Mouse (Mus musculus): ENCODE measurements around the gene Akr1c14.
"Not testable (repeated sequence)": the region's sequence is repeated elsewhere in the genome, so short reads cannot be mapped to it uniquely, and the experiment has no call there.

Akr1c14 gene

GRCm38 (mm10) chr13:4048719-4049118 lies at the start of gene Akr1c14:
Gene Akr1c14 (plus strand): TSS chr13:4049011.
- DNase-seq: no peak

- DNase-seq: peak; percentile 71
These were observed 47.1 kb upstream of the Akr1c14 start for GRCm38 (mm10) chr13:4001687-4002086.

- no peak for DNase-seq
These were observed 38.0 kb upstream of the Akr1c14 start for GRCm38 (mm10) chr13:4010784-4011183.

- no peak for DNase-seq
These were observed 35.0 kb upstream of the Akr1c14 start for GRCm38 (mm10) chr13:4013811-4014210.

GRCm38 (mm10) chr13:4029897-4030296 lies 18.9 kb upstream of the Akr1c14 start:
- no peak for DNase-seq

- no peak for DNase-seq
These were observed 16.3 kb upstream of the Akr1c14 start for GRCm38 (mm10) chr13:4032512-4032911.

- DNase-seq: no peak
These were observed 13.8 kb upstream of the Akr1c14 start for GRCm38 (mm10) chr13:4035052-4035451.

- no peak for DNase-seq
These were observed 2.7 kb upstream of the Akr1c14 start for GRCm38 (mm10) chr13:4046113-4046512.

- no peak for DNase-seq
These were observed 2.0 kb upstream of the Akr1c14 start for GRCm38 (mm10) chr13:4046841-4047240.

- no peak for DNase-seq
These were observed 585 bp upstream of the Akr1c14 start for GRCm38 (mm10) chr13:4048226-4048625.

- no peak for DNase-seq
These were observed 844 bp downstream of the Akr1c14 start for GRCm38 (mm10) chr13:4049655-4050054.

GRCm38 (mm10) chr13:4055450-4055849 lies 6.6 kb downstream of the Akr1c14 start:
- DNase-seq: no peak

GRCm38 (mm10) chr13:4056211-4056610 lies 7.4 kb downstream of the Akr1c14 start:
- DNase-seq: no peak

- not testable (repeated sequence) for DNase-seq
These were observed 9.4 kb downstream of the Akr1c14 start for GRCm38 (mm10) chr13:4058239-4058638.

GRCm38 (mm10) chr13:4059363-4059762 lies 10.6 kb downstream of the Akr1c14 start:
- no peak for DNase-seq

GRCm38 (mm10) chr13:4060214-4060730 lies 11.5 kb downstream of the Akr1c14 start:
- no peak for DNase-seq

GRCm38 (mm10) chr13:4076517-4077435 lies 28.0 kb downstream of the Akr1c14 start:
- DNase-seq: no peak

- DNase-seq: no peak
These were observed 31.1 kb downstream of the Akr1c14 start for GRCm38 (mm10) chr13:4079876-4080275.

- no peak for DNase-seq
These were observed 52.9 kb downstream of the Akr1c14 start for GRCm38 (mm10) chr13:4101691-4102090.

- DNase-seq: no peak
These were observed 53.9 kb downstream of the Akr1c14 start for GRCm38 (mm10) chr13:4102721-4103120.

GRCm38 (mm10) chr13:4110281-4111188 lies 61.7 kb downstream of the Akr1c14 start:
- peak; percentile 62 for DNase-seq

GRCm38 (mm10) chr13:4119181-4119904 lies 70.5 kb downstream of the Akr1c14 start:
- no peak for DNase-seq

- no peak for DNase-seq
These were observed 74.3 kb downstream of the Akr1c14 start for GRCm38 (mm10) chr13:4123146-4123545.

Measured in right cerebral cortex, adult 18-20 months (tissue).